Mouse (Mus musculus) hindbrain, embryonic 14.5 days (tissue): ENCODE data around the gene Dmgdh. TPM values are rescaled to one million over a fixed set of nuclear protein-coding genes. Genes with fewer than 3 reads are reported as not detected.
A peak's percentile ranks its signal among the peaks of the same experiment; 100 is the strongest.

Experiments used
- ATAC-seq: fragments of 200-750 bp; cut with Nextera tagmentation; 2 replicates; pipeline ENCODE4 v1.8.0; 2017; ENCODE audit warnings: moderate number of reproducible peaks, mild to moderate bottlenecking, moderate TSS enrichment, moderate library complexity; ENCODE audit not compliant: low FRiP score
- DNase-seq: peaks from one replicate; pipeline ENCODE4 v3.0.0-alpha.2; 2015; ENCODE audit warnings: low spot score
- H3K27ac ChIP-seq: fragments of 300-500 bp; sonication (generic); 2 replicates; pipeline ENCODE4 v1.5.1; 2014; ENCODE audit warnings: mild to moderate bottlenecking, moderate library complexity
- H3K27me3 ChIP-seq: fragments of 300-500 bp; sonication (generic); 2 replicates; pipeline ENCODE4 v1.6.1; 2014; ENCODE audit warnings: mild to moderate bottlenecking, low read length, mixed read lengths; ENCODE audit not compliant: control insufficient read depth, insufficient read depth
- H3K36me3 ChIP-seq: fragments of 300-500 bp; sonication (generic); replicated peaks from 2 replicates; pipeline ENCODE4 v1.6.1; 2014; ENCODE audit not compliant: control insufficient read depth, insufficient read depth
- H3K4me1 ChIP-seq: fragments of 300-500 bp; sonication (generic); replicated peaks from 2 replicates; pipeline ENCODE4 v1.6.1; 2014; ENCODE audit warnings: antibody characterized with exemption, low read length, mixed read lengths; ENCODE audit not compliant: control insufficient read depth, insufficient read depth
- H3K4me2 ChIP-seq: fragments of 300-500 bp; sonication (generic); replicated peaks from 2 replicates; pipeline ENCODE4 v1.6.1; 2014; ENCODE audit warnings: mild to moderate bottlenecking, moderate library complexity
- H3K4me3 ChIP-seq: fragments of 300-500 bp; sonication (generic); replicated peaks from 2 replicates; pipeline ENCODE4 v1.5.1; 2014; ENCODE audit warnings: mild to moderate bottlenecking, low read length
- H3K9ac ChIP-seq: fragments of 300-500 bp; sonication (generic); 2 replicates; pipeline ENCODE4 v1.6.1; 2014
- H3K9me3 ChIP-seq: fragments of 300-500 bp; sonication (generic); 2 replicates; pipeline ENCODE4 v1.6.1; 2016; ENCODE audit warnings: low read length; ENCODE audit not compliant: control insufficient read depth
- WGBS: fragments of 180-500 bp; shearing (Covaris S2); extraction: QIAGEN DNeasy Blood & Tissue Kit; methylation state at CpG from one replicate; pipeline ENCODE4 v1.1.7; 2014; 5-methylcytosine and 5-hydroxymethylcytosine counted together
- polyA plus RNA-seq: library from polyadenylated mRNA; unstranded; fragments of >200 nt; fragmentation: Nextera tagmentation; extraction: Ambion mirVana; gene quantifications from 2 replicates; pipeline ENCODE4 v1.2.1, GENCODE M21; 2014

Gene Dmgdh
- polyA plus RNA-seq = 0.35 and 0.54 TPM in 2 replicates

- H3K27ac ChIP-seq = no peak within 1 kb of the TSS
- H3K27me3 ChIP-seq = peaks cover 10% of the 10 kb centered on the region; the same call in 1 of the 2 replicates
- no peak within 1 kb of the TSS for H3K9ac ChIP-seq
- H3K9me3 ChIP-seq = no peaks in the 10 kb centered on the region
- no peak within 1 kb of the TSS for H3K4me3 ChIP-seq
- 11% methylated on average over 31 of the region's 31 CpGs for WGBS
- DNase-seq (no peak), ATAC-seq (no peak)
- H3K4me1 ChIP-seq = no peaks in the 10 kb centered on the region
- no peaks in the 10 kb centered on the region for H3K36me3 ChIP-seq
- H3K4me2 ChIP-seq = 0 out of 2 replicates have a peak within 1 kb of the TSS, but pooled peaks have one; percentile 11
Measured at GRCm38 (mm10) chr13:93674131-93674561, at the start of gene Dmgdh, which contains the start of gene Bhmt2. TSS of gene Dmgdh (plus strand) at chr13:93674433. TSS of gene Bhmt2 (minus strand) at chr13:93674302.

DNA sequence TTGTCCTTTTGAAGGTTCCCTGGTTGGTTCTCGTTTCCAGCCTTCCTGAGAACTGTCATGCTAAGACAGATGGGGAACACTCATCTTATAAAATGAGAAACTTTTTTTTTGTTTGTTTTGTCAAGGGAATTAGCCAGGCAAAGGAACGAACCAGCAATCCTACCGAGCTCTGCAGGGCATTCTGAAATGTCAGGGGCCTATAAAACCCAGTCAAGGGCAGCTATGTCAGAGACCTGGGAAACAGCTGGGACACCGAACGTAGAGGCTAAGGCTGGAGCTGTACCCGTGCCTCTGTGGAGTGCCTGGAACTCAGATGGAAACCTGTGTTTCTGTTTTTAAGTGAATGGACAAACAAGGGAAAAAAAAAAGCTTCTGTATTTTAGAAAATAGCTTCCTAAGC is 45.4 kb upstream of the Dmgdh start:
- Histone ChIP-seq H3K4me1 (no peaks in the 10 kb centered on the region), H3K36me3 (no peaks in the 10 kb centered on the region), H3K9ac (no peak overlapping the region), H3K27me3 (no peaks in the 10 kb centered on the region), H3K4me2 (no peak overlapping the region), H3K27ac (no peak overlapping the region), H3K9me3 (no peaks in the 10 kb centered on the region), H3K4me3 (no peak overlapping the region)
- DNase-seq (no peak), ATAC-seq (no peak)
- 28% methylated on average over 6 of the region's 6 CpGs for WGBS

DNA sequence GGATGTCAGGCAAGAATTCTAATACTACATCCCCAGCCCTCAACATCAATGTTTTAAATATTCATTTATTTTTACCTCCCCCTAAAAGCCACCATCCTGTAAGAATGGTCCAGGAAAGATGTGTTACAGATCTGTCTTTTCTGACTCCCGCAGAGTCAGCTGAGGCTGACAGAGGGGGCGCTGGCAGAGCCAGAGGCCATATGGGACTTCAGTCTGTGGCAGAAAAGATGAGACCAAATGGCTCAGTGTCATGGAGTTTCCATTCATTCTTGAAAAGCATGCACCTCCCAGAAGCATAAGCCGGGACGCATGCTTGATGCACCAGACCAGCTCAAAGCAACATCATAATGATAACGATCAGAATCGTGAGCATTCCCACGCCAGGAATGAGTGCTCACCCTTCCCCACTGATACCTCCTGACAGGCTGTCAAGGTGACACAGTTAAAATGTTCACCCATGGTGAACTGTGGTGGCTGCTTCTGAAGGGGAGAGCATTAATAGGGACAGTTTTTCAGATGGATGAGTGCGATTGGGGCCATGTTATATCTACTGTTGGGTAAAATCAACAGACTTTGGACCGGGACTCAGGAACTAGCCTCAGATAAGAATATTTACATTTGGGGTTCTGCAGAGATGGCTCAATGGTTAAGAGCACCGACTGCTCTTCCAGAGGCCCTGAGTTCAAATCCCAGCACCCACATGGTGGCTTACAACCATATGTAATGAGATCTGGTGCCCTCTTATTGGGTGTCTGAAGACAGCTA is 43.1 kb upstream of the Dmgdh start:
- 86% methylated on average over 10 of the region's 10 CpGs for WGBS
- H3K4me1 ChIP-seq = no peaks in the 10 kb centered on the region
- no peak overlapping the region for H3K9ac ChIP-seq
- DNase-seq = no peak
- H3K4me3 ChIP-seq = no peak overlapping the region
- no peaks in the 10 kb centered on the region for H3K9me3 ChIP-seq
- H3K27ac ChIP-seq = no peak overlapping the region
- no peaks in the 10 kb centered on the region for H3K27me3 ChIP-seq
- no peak overlapping the region for H3K4me2 ChIP-seq
- no peak for ATAC-seq
- no peaks in the 10 kb centered on the region for H3K36me3 ChIP-seq

GRCm38 (mm10) chr13:93632927-93633326 is 41.3 kb upstream of the Dmgdh start:
- ATAC-seq = no peak
- H3K4me3 ChIP-seq = no peak overlapping the region
- no peak overlapping the region for H3K27ac ChIP-seq
- 92% methylated on average over 5 of the region's 5 CpGs for WGBS
- no peaks in the 10 kb centered on the region for H3K36me3 ChIP-seq
- H3K27me3 ChIP-seq = no peaks in the 10 kb centered on the region
- H3K4me2 ChIP-seq = no peak overlapping the region
- H3K9ac ChIP-seq = no peak overlapping the region
- no peaks in the 10 kb centered on the region for H3K4me1 ChIP-seq
- DNase-seq = no peak
- no peaks in the 10 kb centered on the region for H3K9me3 ChIP-seq

- ATAC-seq = no peak
- no peak for DNase-seq
- H3K36me3 ChIP-seq = no peaks in the 10 kb centered on the region
- H3K9ac ChIP-seq = no peak overlapping the region
- no peaks in the 10 kb centered on the region for H3K4me1 ChIP-seq
- no peaks in the 10 kb centered on the region for H3K27me3 ChIP-seq
- 77% methylated on average over 1 of the region's 1 CpGs for WGBS
- no peaks in the 10 kb centered on the region for H3K9me3 ChIP-seq
- H3K27ac ChIP-seq = no peak overlapping the region
- H3K4me3 ChIP-seq = no peak overlapping the region
- H3K4me2 ChIP-seq = no peak overlapping the region
Measured at GRCm38 (mm10) chr13:93636561-93636960, 37.7 kb upstream of the Dmgdh start.

DNA sequence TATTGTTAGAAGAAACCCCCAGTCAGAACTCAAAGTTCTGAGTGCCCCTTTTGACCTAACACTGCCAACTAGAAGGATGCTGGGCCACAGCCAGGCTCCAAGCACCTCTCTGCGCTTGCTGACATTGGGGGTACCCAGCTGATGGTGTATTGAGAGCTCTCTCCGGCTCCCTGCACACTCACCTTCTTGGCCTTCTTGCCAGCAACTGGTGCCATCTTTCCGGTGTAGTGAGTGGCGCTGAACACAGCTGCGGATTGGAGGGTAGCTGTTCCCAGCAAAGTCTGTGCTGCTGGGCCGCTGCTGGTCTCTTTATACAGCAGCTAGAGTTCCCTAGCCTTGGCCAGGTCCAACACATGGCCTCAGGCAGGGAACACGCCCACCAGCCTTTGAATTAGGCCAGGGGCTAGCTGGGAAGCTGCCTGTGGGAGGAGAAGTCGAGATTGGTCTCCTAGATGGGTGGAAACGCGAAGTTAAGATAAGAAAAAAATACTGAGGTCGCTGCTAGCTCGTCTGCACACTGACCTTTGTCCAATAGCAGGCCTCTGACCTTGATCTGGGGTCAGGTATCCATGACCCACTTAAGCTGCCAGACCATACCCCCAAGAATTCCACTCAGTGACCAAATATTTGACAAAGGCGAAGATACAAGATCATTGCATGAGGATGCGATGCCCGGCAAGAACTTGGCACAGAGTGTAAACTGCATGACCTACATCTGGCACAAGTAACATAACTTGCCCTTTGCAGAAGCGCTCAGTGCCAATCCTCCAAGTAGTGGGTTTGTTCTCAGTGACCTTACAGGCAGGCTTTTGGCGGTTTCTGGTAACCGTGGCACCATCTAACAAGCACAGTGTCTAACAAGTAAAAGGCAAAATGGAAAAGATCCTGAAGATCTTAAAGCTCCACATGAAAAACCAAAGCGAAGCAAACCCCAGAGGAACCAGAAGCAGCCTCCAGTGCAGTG is 36.7 kb upstream of the Dmgdh start, which contains the start of gene Bhmt:
Bhmt (minus strand) TSS at position 680 of the 964 bp plus-strand sequence.
- WGBS = 81% methylated on average over 19 of the region's 19 CpGs
- Histone ChIP-seq H3K4me3 (no peak within 1 kb of the TSS), H3K27ac (no peak within 1 kb of the TSS), H3K4me1 (no peaks in the 10 kb centered on the region), H3K9ac (no peak within 1 kb of the TSS), H3K36me3 (no peaks in the 10 kb centered on the region), H3K27me3 (no peaks in the 10 kb centered on the region), H3K9me3 (no peaks in the 10 kb centered on the region), H3K4me2 (no peak within 1 kb of the TSS)
- no peak for ATAC-seq
- DNase-seq = no peak

- H3K9me3 ChIP-seq = no peaks in the 10 kb centered on the region
- ATAC-seq (no peak), DNase-seq (no peak)
- H3K4me3 ChIP-seq = no peak overlapping the region
- H3K27me3 ChIP-seq = no peaks in the 10 kb centered on the region
- no peaks in the 10 kb centered on the region for H3K36me3 ChIP-seq
- no peak overlapping the region for H3K4me2 ChIP-seq
- WGBS = 77% methylated on average over 4 of the region's 4 CpGs
- H3K27ac ChIP-seq = no peak overlapping the region
- no peak overlapping the region for H3K9ac ChIP-seq
- no peaks in the 10 kb centered on the region for H3K4me1 ChIP-seq
Measured at GRCm38 (mm10) chr13:93639636-93640035, 34.6 kb upstream of the Dmgdh start.

DNA sequence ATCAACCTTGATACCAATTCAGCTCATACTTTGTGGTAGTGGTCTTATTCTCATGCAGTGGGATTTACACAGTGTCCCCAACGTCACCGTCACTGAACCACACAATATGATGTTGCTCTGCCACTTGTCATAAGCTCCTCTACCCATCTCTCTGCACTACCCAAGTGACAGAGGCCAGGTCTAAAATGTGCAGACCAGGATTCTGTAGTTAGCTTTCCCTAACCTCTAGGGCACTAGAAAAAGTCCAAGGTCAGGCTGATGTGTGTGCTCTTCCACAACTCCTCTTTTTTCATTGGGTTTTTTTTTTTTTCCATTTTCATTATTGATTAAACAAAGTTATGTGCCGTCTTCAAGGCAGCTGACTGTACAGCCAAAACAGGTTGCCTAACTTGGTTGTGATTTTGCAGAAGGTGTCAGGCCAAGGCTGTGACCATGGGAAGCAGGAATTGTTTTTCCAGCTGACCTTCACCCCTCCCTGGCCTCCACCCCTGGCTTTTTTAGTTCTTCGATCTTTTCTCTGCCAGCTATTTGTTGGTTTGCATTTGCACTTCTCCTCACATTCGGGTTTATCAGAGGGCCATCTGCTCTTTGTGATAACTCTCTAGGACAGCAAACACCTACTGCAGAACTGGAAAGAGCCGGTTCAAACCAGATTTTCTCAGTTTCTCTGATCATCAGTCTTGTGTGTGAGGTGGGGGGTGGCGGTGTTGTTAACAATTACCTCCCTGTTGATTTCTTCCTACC is 25.7 kb upstream of the Dmgdh start:
- no peaks in the 10 kb centered on the region for H3K27me3 ChIP-seq

More for the DNA sequence above, 25.7 kb upstream of the Dmgdh start:
- Histone ChIP-seq H3K4me2 (no peak overlapping the region), H3K27ac (no peak overlapping the region), H3K36me3 (no peaks in the 10 kb centered on the region), H3K4me1 (no peaks in the 10 kb centered on the region), H3K4me3 (no peak overlapping the region), H3K9ac (no peak overlapping the region), H3K9me3 (no peaks in the 10 kb centered on the region)
- ATAC-seq = no peak
- no peak for DNase-seq
- 86% methylated on average over 7 of the region's 7 CpGs for WGBS
